Mouse (Mus musculus): ENCODE data around the gene Qprt.

The Qprt gene

GRCm38 (mm10) chr7:127133125-127133524, 11.1 kb upstream of the Qprt start:
- DNase-seq (ENCODE audit: low spot score): no peak

DNA sequence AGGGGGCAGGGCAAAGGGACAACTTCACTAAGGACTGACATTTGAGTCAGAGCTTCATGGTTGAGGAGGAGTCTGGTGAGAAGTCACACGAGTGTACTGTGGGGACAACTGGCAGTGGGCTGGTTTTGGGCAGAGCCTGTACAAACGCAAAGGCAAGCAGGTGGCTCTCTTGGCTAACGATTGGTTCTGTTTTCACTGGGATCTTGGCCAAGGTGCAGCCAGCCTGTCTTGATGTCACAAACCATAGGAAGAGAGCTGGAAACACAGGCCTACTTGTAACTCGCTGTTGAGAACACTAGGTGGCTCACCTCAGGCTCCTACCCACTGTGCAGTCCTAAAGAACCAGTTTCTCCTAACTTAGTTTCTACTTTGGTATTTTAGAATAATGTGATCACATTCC, 7.6 kb upstream of the Qprt start:
- no peak for DNase-seq (ENCODE audit: low spot score)

DNA sequence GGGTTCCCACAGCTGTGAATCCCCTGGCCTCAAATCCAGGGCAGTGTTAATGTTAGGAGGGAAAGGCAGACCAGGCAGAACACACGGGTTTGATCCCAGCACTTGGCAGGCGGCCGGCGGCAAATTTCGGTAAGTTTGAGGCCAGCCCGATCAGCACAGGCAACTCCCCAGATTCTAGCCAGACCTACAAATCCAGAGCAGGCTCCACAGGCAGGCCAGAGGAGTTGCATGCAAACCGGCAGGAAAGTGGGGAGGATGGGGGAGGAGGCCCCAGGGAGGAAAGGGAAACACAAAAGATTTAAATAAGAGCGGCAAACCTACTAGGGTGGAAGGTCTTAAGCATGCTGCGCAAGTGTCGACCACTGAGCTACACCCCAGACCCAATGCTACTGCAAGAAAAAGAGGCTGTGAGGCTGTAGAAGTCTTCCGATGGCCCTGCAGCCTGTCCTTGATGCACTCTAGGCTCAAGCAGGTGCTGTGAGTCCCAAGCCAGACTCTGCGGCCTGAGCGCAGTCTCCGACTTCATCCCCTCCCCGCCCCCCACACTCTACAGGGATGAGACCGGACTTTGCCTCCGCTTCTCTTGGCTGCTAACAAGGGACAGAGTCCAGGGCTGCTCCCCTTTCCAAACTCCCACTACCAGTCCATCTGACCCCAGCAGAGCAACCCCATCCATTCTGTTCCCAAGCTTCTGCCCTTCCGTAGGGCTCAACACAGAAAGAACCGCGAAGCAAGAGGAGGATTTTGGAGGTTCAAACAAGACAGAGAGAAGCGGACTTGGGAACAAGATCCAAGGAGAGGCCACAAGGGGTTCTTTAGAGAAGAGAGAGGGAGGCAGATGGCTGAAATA, 740 bp downstream of the Qprt start:
- DNase-seq (ENCODE audit: low spot score): no peak

- no peak for DNase-seq (ENCODE audit: low spot score)
Observed at GRCm38 (mm10) chr7:127118671-127119445, 3.2 kb downstream of the Qprt start.

GRCm38 (mm10) chr7:127117948-127118347, 4.1 kb downstream of the Qprt start:
- no peak for DNase-seq (ENCODE audit: low spot score)

- DNase-seq (ENCODE audit: low spot score): no peak
Observed at GRCm38 (mm10) chr7:127116331-127116935, 5.6 kb downstream of the Qprt start.

DNA sequence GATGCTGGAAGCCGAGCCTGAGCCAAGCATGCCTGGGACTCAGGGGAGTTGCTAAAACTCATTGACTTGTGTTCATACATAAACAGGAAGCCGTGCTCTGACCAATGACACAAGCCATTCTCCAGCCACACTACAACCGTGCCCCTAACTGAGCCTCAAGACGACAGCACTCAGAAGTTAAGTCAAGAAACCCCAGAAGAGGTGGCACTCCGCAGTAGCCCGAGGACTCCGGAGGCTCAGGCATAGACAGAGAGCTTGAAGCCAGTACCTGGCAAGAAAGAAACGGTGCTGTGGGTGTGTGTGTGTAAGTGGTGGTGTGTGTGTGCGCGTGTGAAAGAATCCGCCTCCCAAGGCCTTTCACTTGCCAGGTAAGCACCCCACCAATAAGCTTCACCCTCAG, 7.1 kb downstream of the Qprt start:
- no peak for DNase-seq (ENCODE audit: low spot score)

- no peak for DNase-seq (ENCODE audit: low spot score)
Observed at GRCm38 (mm10) chr7:127113614-127114259, 8.3 kb downstream of the Qprt start.

- DNase-seq (ENCODE audit: low spot score): no peak
Observed at GRCm38 (mm10) chr7:127112921-127113597, 9.0 kb downstream of the Qprt start.

- no peak for DNase-seq (ENCODE audit: low spot score)
Observed at GRCm38 (mm10) chr7:127112251-127112841, 9.7 kb downstream of the Qprt start.

- DNase-seq (ENCODE audit: low spot score): peak; percentile 52
Observed at GRCm38 (mm10) chr7:127111461-127111860, 10.6 kb downstream of the Qprt start.

DNA sequence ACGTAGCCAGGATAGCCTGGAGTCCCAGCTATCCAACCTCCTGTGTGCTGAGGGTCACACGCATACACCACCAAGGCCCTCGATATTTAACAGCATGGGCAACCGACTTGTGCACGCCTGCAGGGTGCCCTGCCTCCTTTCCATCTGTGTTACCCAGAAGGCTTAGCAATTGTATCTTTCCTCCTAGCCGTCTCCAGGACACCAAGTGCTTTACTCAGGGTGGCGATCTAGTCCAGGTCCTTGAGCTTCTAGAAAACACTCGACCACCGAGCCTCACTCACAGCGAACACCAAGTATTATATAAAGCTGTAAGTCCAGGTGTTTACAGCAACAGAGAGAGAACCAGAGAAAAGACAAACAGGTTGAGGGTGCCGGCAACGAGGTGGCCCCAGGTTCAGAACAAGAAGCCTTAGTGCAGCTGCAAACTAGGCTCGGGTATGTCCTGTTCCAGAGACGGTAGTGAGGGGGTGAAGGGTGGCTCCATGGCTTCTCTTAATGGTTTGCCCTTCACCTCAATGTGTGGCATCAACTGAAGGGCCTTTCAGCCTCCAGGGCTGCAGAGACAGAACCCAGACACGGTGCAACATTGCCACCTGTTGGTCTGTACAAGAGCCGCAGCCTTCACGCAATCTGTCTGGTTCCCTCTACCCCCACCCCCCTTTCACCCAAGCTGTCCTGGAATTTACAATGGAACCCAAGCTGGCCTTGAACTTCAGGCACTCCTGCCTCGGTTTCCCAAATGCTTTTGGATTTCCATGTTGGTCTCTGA, 11.6 kb downstream of the Qprt start:
- DNase-seq (ENCODE audit: low spot score): no peak

DNA sequence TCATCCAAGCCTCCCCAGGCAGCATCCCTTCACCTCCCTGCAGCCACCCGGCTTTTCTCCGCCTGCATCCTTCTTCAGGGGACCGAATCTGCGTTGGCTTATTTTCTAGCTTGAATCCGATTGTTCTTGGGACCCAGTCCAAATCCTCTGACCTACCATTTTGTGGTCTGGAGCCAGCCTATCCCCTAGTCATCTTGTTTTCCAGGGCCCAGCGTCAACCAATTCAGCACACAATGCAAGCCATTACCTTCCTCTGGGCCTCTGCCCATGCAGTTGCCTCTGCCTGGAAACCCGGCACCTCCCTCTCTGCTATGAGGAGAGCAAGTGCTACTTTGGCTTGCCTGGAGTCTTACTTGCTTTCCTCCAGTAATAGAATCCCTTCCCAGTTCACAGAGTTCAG, 16.5 kb downstream of the Qprt start:
- no peak for DNase-seq (ENCODE audit: low spot score)

DNA sequence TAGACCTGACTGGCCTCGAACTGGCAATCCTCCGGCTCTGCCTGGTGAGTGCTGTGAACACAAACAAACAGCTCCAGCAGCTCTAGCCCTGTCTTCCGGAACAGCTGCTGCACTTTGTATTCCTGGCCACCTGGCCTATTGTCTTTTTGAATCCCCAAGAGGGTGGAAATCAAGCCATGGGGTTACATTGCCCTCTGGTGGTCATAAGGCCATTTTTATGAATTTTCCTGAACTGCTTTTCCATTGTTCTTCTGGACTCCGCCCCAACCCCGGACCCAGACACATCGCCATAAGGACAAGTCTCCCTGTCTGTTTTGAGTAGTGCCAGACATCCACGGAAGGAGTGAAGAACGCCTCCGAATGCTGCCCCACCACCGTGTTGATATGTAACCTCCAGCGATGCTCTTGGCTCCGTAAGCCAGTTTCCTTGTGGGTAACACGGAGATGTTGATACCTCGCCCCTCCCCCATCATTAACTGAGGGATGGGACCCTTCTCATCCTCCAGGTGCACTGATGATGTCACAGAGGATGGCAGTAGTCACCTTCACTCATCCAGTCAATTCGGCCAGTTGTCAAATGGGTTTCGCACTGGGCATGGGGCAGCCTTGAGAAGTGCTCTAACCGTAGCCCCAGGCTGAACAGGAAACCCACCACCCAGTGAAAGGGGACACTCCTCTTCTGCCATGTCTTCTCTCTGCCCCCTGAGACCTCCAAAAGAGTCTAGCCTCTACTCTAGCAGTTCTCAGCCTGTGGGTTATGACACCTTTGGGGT, 17.3 kb downstream of the Qprt start:
- DNase-seq (ENCODE audit: low spot score): peak; percentile 52

GRCm38 (mm10) chr7:127103960-127104359, 18.1 kb downstream of the Qprt start:
- peak; percentile 53 for DNase-seq (ENCODE audit: low spot score)

GRCm38 (mm10) chr7:127102148-127102547, 19.9 kb downstream of the Qprt start:
- DNase-seq (ENCODE audit: low spot score): no peak

DNA sequence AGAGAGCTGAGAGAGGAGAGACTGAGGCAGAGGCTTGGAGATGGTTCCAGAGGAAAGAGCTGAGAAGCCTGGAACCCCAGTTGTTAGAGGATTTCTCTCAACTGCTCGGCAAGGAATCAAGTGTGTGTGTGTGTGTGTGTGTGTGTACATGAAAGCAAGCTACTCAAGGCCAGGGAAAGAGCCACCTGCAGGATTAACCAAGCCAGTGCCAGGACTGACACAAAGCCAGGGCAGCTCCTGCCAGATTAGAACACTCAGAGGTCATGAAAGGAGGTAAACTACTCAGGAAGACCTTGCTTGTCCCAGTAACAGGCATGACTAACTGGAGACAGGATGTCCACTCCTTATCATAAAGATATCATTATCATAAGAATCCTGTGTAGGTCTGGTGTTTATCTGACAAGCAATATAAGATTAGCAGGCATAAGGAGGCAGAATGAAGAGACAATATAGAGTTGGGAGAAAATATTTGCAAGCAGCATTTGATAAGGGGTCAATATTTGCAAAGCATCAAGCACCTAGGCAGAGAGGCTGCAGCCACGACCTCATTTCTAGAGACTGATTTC, 20.5 kb downstream of the Qprt start:
- DNase-seq (ENCODE audit: low spot score): no peak

GRCm38 (mm10) chr7:127099528-127099927, 22.5 kb downstream of the Qprt start:
- DNase-seq (ENCODE audit: low spot score): no peak

- DNase-seq (ENCODE audit: low spot score): no peak
Observed at GRCm38 (mm10) chr7:127098950-127099349, 23.1 kb downstream of the Qprt start.
